Mouse (Mus musculus) layer of hippocampus, adult 9-11 months (tissue): ENCODE measurements around the gene Sdhaf4.

Experiments
- DNase-seq: peaks from one replicate; pipeline ENCODE4 v3.0.0; 2022

Sdhaf4 gene

GRCm38 (mm10) chr1:23953921-23954320 lies 51.5 kb downstream of the Sdhaf4 start:
- no peak for DNase-seq

GRCm38 (mm10) chr1:23948778-23949699 lies 56.4 kb downstream of the Sdhaf4 start:
- DNase-seq: no peak

GRCm38 (mm10) chr1:23948290-23948689 lies 57.2 kb downstream of the Sdhaf4 start:
- DNase-seq: no peak
